ENCODE assay signal across 13 mouse cellular contexts in the genomic region with DNA sequence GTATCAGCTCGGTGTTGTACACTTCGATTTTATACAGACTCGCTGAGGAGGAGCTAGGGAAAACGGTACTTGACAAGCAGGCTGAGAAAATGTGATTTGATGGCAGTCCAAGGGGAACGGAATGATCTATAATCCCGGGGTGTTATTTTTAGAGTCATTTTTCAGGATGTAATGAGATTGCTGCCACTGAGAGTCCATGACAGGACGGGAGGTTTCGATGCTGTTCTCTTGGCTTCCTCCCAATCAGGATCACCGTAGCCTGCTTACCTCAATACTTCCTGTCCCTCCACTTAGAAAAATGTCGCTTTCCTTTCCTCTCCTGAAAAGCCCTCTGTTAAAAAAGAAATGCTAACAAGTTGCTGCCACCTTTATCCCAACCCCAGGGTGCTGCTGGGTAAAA.
DNase-seq lines count a peak whose midpoint lies in the region; ATAC-seq and TF ChIP-seq lines count a peak whose summit lies in the region.
"Had no signal": no experiment of that assay in that cellular context is flagged by ENCODE, and none has a peak within 500 bp of the region (broad histone marks: within the 10 kb centered on the region; RNA-seq: fewer than 3 reads in every experiment).

No protein-coding gene starts in this region.

- H3K27ac ChIP-seq in heart, embryonic 10.5 days, result no peak overlapping the region
- H3K27ac ChIP-seq in kidney, postnatal 0 days, result no peak overlapping the region
- peak overlapping the region; percentile 79 for H3K27ac ChIP-seq in brown adipose tissue, adult 24 weeks (replicated peaks; ENCODE audit: low read depth, low read length)
- H3K27ac ChIP-seq: layer of hippocampus, adult 2 months; midbrain, embryonic 12.5 days had no signal

- DNase-seq in heart, adult 18-20 months, result peak; percentile 38 to 54
- no peak for DNase-seq in heart, embryonic 10.5 days (ENCODE audit: low spot score)
- peak; percentile 40 for DNase-seq in kidney, postnatal 0 days (ENCODE audit: low spot score)
- DNase-seq in kidney, adult 11 months, result no peak
- peak; percentile 62 for DNase-seq in brain, adult 2 months (ENCODE audit: low read depth, low spot score)
- DNase-seq in left cerebral cortex, postnatal 10 days (ENCODE audit: extremely low spot score in 1 of 2, low spot score in 2 of 2), result no peak
- DNase-seq: adrenal gland, postnatal 25 days; gastrocnemius, postnatal 36 days; liver had no signal

- no peak overlapping the region for H3K9ac ChIP-seq in kidney, postnatal 0 days (ENCODE audit: low read depth, low read length)
- H3K9ac ChIP-seq: midbrain, embryonic 12.5 days had no signal

- no peaks in the 10 kb centered on the region for H3K27me3 ChIP-seq in heart, embryonic 10.5 days (ENCODE audit: insufficient read depth, poor library complexity, severe bottlenecking)
- no peaks in the 10 kb centered on the region for H3K27me3 ChIP-seq in kidney, postnatal 0 days (ENCODE audit: insufficient read depth, low read length)
- H3K27me3 ChIP-seq: midbrain, embryonic 12.5 days had no signal

- ATAC-seq in kidney, postnatal 0 days (replicated peaks; ENCODE audit: low FRiP score, low read depth), result no peak
- ATAC-seq: CD4-positive, CD25-positive, alpha-beta regulatory T cell, adult 4 months had no signal

- no peaks in the 10 kb centered on the region for H3K36me3 ChIP-seq in heart, embryonic 10.5 days
- H3K36me3 ChIP-seq in kidney, postnatal 0 days (ENCODE audit: insufficient read depth, low read length), result no peaks in the 10 kb centered on the region
- H3K36me3 ChIP-seq: midbrain, embryonic 12.5 days had no signal

- H3K4me2 ChIP-seq in kidney, postnatal 0 days (ENCODE audit: low read length), result no peak overlapping the region
- H3K4me2 ChIP-seq: midbrain, embryonic 12.5 days had no signal

- no peaks in the 10 kb centered on the region for H3K9me3 ChIP-seq in heart, embryonic 10.5 days
- H3K9me3 ChIP-seq in kidney, postnatal 0 days (replicated peaks; ENCODE audit: low read length), result no peaks in the 10 kb centered on the region
- H3K9me3 ChIP-seq: midbrain, embryonic 12.5 days had no signal

- intact Hi-C loops in left cerebral cortex, postnatal 10 days (cut with DNase I), result loop anchor here (5.0 kb wide), 1 partner anchor 184 kb away; no protein-coding TSS in a partner anchor

- no peak for TF ChIP-seq CTCF in kidney, postnatal 0 days (IDR thresholded peaks at IDR 0.05; ENCODE audit: low read depth)

- 60% methylated on average over 10 of the region's 10 CpGs for WGBS in heart, embryonic 10.5 days
- 16% methylated on average over 10 of the region's 10 CpGs for WGBS in kidney, postnatal 0 days

- H3K4me1 ChIP-seq in heart, embryonic 10.5 days, result peaks cover 41% of the 10 kb centered on the region; the same call in 1 of the 2 replicates
- H3K4me1 ChIP-seq in kidney, postnatal 0 days (replicated peaks; ENCODE audit: insufficient read depth, low read length), result 0 out of 2 replicates have a peak, but pooled peaks cover 5% of the 10 kb centered on the region
- peaks cover 32% of the 10 kb centered on the region for H3K4me1 ChIP-seq in brown adipose tissue, adult 24 weeks (ENCODE audit: control insufficient read depth, insufficient read depth, insufficient read length, low read length)

- no peak overlapping the region for H3K4me3 ChIP-seq in heart, embryonic 10.5 days
- H3K4me3 ChIP-seq in kidney, postnatal 0 days (replicated peaks; ENCODE audit: low read depth, low read length), result no peak overlapping the region
- no peak overlapping the region for H3K4me3 ChIP-seq in brown adipose tissue, adult 24 weeks (ENCODE audit: insufficient read depth, low read depth, low read length)
- H3K4me3 ChIP-seq: layer of hippocampus, adult 2 months; midbrain, embryonic 12.5 days had no signal

Comparison
In these comparisons a context has a peak if more than half of its experiments do, and no peak if none do; other contexts are left out.
1. DNase-seq: peak in heart, adult 18-20 months (2 of 2), kidney, postnatal 0 days (single experiment) and brain, adult 2 months (single experiment); none in heart, embryonic 10.5 days (single experiment), kidney, adult 11 months (single experiment) and left cerebral cortex, postnatal 10 days (0 of 2).